Mouse (Mus musculus) CD4-positive helper T cell, adult 2 months (primary cell): ENCODE data around the gene Acvr1b.

Source experiments
- DNase-seq: peaks from one replicate; pipeline ENCODE4 v3.0.0-alpha.2; 2012; ENCODE audit warnings: low read depth, missing footprints, low spot score

Gene Acvr1b

DNA sequence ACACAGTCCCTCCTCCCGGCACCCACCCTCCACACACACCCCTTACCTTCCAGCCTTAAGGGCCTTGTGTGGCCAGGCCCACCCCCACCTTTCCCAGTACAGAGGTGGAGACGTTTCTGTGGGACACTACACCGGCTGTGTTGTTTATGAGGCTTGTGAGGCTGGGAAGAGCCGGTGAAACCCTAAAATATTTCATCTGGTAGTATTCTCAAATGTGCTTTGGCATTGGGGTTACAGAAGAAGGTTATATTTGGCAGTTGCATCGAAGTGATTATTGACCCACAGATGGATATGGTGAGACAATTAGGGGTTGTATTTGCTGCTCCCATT, 1.2 kb downstream of the Acvr1b start:
- no peak for DNase-seq

- DNase-seq: no peak
Observed at GRCm38 (mm10) chr15:101175613-101176283, 1.9 kb downstream of the Acvr1b start.

DNA sequence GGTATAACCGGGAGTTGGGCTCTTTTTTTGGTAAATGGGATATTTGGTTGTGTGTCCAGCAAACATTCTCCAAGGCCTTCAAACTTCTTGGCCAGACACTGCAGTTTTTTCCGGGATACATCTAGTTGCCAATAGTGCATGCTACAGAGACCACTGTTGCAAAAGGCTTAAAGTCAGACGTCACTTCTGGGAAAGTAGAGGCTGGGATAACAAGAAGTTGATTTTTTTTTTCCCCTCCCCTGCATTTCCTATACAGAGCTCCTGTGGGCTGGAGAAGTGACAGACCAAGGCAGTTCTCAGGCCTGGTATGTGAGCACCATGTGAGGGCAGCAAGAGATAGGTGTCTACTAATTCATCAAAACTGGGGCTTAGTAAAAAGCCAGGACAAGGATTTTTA, 2.4 kb downstream of the Acvr1b start:
- no peak for DNase-seq

- no peak for DNase-seq
Observed at GRCm38 (mm10) chr15:101176795-101177691, 3.2 kb downstream of the Acvr1b start.

- peak; percentile 60 for DNase-seq
Observed at GRCm38 (mm10) chr15:101180363-101181105, 6.7 kb downstream of the Acvr1b start.

- no peak for DNase-seq
Observed at GRCm38 (mm10) chr15:101181106-101181466, 7.2 kb downstream of the Acvr1b start.

DNA sequence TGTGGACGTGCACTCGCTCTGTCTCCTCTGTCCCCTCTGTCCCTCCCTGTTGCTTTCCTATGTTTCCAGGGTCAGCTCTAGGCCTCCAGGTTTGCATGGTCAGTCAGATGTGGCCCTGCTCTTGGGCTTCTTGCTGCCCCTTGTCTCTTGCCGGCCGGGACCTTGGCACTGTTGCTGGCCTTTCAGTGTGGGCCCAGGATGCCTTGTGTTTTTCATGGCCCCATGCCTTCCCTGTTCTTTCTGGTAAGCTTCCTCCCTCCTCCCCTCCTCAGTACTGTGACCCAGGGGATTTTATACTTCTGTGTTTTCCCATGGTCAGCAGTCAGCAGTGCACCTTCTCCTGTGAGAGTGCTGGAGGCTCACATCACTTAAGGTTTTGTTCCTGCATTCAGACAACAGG, 7.6 kb downstream of the Acvr1b start:
- no peak for DNase-seq

DNA sequence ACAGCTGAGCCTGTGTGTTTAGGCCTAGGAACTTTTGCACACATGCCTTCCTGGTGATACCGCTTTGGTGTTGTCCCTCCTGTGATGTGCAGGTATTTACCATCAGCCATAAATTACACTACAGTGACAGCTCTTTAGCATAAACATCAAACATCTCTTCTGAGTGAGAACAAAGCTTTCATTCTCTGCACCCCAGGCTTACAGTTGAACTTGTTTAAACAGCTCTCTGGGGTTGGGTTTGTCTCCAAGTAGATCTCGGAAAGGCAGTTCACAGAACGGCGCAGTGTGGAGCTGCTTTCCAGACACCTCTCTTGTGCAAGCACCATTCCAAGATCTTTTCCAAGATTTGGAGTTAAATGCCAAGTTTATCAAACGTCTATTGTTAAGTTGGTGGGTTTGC, 8.8 kb downstream of the Acvr1b start:
- DNase-seq: no peak

DNA sequence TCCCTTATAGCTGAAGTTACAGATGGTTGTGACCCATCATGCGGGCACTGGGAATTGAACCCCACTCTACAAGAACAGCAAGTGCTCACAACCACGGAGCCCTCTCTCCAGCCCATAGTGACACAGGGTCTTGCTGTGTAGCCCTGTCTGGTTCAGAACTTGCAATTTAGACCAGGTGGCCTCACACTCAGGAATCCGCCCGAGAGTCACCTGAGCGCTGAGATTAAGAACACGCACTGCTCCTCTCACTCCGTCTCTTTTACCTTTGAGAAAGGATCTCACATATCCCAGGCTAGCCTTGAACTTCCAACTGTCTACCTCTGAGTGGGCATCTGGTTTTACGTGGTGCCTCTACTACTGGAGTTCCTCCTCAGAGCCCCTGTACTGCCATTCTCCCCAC, 10.4 kb downstream of the Acvr1b start:
- no peak for DNase-seq

DNA sequence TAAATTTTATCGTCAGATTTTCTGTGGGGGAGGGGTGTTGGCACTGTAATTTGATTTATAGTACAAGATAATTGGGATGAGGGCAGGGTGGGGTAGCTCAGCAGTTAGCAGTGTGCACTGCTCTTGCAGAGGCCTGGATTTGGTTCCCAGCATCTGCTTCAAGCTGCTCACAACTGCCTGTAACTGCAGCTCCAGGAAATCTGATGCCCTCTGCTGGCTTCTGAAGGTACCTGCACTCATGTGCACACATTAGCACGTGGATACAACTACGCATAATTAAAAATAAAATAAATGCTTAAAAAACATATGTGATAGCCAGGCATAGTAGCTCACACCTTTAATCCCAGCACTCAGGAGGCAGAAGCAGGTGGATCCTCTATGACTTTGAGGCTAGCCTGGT, 11.7 kb downstream of the Acvr1b start:
- no peak for DNase-seq

DNA sequence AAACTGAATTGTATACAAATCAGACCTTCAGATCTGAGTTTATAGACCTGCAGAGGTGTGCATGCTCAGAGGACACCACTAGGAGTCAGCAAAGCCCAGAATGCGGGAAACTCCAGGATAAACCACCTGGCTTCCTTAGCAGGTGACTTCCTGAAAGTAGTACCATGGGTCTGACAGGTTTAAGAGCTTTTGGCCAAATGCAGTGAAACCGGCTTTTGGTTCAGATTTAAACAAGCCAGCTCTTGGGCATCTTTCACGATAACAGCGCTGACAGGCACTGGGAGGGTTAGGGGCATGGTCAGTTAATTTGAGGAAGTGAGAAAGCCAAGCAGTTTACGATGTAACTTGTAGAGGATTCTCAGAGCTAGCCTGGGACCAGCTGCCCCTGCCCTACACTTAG, 14.0 kb downstream of the Acvr1b start:
- DNase-seq: no peak

DNA sequence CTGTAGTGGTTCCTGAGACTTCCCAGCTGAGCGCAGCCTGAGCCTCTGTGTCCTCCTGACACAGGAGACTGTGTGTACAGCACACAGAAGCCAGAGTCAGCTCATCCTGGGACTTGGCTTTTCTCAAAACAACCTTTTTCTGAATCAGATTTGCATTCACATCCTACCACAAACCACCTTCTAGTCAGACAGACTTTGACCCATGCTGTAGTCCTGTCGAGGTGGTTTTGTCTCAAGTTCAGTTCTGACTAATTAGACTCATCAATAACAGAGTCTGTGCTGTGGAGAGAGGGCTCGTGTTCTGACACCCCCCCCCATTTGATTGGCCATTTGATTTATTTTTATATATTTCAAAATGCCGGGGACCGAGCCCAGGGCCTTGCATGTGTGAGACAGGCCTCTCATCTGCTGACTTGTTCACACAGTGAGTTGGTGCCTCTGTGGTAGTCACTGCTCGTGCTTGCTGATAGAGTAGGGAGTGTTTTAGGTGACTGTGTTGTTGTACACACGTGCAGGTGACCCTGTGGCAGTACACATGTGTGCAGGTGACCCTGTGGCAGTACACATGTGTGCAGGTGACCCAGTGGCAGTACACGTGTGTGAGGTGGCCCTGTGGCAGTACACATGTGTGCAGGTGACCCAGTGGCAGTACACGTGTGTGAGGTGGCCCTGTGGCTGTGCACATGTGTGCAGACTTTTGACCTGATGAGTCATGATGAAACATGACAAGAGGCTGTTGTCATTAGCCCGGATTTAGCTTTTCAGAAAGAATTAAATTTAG, 16.3 kb downstream of the Acvr1b start:
- peak; percentile 26 for DNase-seq

GRCm38 (mm10) chr15:101190762-101191150, 16.9 kb downstream of the Acvr1b start:
- peak; percentile 65 for DNase-seq

- DNase-seq: no peak
Observed at GRCm38 (mm10) chr15:101191459-101192259, 17.8 kb downstream of the Acvr1b start.

DNA sequence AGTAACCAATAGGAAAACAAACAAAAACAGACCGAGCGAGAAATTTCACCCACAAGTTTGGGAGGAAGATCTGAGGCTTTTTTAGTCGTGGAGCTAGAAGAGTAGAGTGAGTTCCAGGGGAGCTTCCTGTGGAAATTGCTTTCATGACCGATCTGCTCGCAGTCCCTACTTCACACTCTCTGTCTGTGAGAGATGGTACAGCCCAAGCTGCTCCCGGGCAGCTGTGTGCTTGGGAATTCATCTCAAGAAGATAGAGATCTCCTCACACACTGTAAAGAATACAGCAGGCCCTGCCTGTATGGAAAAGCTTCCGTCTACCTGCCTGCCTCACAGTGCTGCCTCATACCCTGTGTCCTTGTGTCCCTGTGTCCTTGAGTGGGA, 18.4 kb downstream of the Acvr1b start:
- DNase-seq: no peak

DNA sequence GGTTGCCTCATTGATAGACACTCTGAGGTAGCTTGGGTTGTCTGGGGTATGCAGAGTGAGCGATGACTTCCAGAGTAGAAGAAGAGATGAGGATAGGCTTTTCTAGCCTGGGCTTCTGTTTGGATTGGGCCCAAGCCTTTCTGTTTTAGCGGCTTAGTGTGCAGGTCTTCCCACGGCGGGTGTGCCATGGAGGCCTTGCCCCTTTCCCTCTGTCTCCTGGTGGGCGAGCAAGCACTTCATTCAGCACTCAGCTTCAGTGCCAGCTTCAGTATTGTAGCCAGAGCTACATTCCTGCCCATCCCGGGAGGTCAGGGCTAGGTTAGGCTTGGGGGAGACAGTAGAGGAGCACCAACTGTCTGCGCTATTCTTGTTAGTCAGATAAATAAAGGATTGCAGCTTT, 18.8 kb downstream of the Acvr1b start:
- DNase-seq: no peak

DNA sequence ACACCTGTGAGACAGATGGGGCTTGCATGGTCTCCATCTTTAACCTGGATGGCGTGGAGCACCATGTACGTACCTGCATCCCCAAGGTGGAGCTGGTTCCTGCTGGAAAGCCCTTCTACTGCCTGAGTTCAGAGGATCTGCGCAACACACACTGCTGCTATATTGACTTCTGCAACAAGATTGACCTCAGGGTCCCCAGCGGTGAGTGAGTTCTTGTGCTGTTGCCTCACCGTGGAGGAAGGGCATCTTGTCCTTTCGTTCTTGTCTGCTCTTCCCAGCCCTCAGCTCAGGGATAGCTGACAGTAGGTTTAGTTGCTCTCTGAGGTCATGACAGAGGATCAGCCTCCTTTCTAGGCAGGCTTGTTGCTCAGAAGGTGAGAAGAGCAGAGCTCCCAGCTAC, 20.1 kb downstream of the Acvr1b start:
- no peak for DNase-seq

- DNase-seq: peak; percentile 42
Observed at GRCm38 (mm10) chr15:101194951-101195823, 21.3 kb downstream of the Acvr1b start.

DNA sequence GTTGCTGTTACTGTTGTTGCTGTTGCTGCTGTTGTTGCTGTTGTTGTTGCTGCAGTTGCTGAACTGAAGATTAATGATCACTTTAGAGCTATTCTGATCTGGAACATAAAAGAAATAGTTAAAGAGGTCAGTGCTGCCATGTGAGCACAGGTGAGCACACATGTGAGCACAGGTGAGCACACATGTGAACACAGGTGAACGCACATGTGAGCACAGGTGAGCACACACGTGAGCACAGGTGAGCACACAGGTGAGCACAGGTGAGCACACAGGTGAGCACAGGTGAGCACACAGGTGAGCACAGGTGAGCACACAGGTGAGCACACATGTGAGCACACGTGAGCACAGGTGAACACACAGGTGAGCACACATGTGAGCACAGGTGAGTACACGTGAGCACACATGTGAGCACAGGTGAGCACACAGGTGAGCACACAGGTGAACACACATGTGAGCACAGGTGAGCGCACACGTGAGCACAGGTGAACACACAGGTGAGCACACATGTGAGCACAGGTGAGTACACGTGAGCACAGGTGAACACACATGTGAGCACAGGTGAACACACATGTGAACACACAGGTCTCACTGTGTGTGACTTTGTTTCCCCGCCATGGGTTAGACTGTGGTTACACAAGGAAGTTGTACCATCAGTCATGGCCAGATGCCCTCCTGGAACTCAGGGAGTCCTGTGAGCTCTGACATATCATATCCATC, 22.4 kb downstream of the Acvr1b start:
- DNase-seq: no peak
